Mouse (Mus musculus): ENCODE data around the gene Syngr2. TPM values are rescaled to one million over a fixed set of nuclear protein-coding genes. Genes with fewer than 3 reads are reported as not detected.
A peak's percentile ranks its signal among the peaks of the same experiment; 100 is the strongest.

The Syngr2 gene
- polyA plus RNA-seq, 1 experiment from 2014 or later: 85.7 TPM

- Histone ChIP-seq H3K27me3 (ENCODE audit: control insufficient read depth, insufficient read depth, low read length) (no peaks in the 10 kb centered on the region), H3K9me3 (ENCODE audit: control insufficient read depth, low read length) (no peaks in the 10 kb centered on the region), H3K9ac (ENCODE audit: low read depth, low read length) (no peak overlapping the region), H3K36me3 (ENCODE audit: control insufficient read depth, insufficient read depth, low read length) (peaks cover 35% of the 10 kb centered on the region), H3K27ac (ENCODE audit: low read depth, low read length) (0 out of 2 replicates have a peak overlapping the region, but pooled peaks have one; percentile 42), H3K4me3 (ENCODE audit: low read length) (no peak overlapping the region), H3K4me2 (replicated peaks; ENCODE audit: low read depth, low read length) (no peak overlapping the region), H3K4me1 (ENCODE audit: control insufficient read depth, insufficient read depth, low read length) (no peaks in the 10 kb centered on the region)
- 89% methylated on average over 7 of the region's 7 CpGs for WGBS
- ATAC-seq (ENCODE audit: low FRiP score, low TSS enrichment): no peak
Observed at GRCm38 (mm10) chr11:117769683-117770047, 39.8 kb upstream of the Syngr2 start.

GRCm38 (mm10) chr11:117770407-117770806 lies 39.1 kb upstream of the Syngr2 start:
- H3K4me3 ChIP-seq (ENCODE audit: low read length): no peak overlapping the region
- no peaks in the 10 kb centered on the region for H3K27me3 ChIP-seq (ENCODE audit: control insufficient read depth, insufficient read depth, low read length)
- H3K4me1 ChIP-seq (ENCODE audit: control insufficient read depth, insufficient read depth, low read length): no peaks in the 10 kb centered on the region
- ATAC-seq (ENCODE audit: low FRiP score, low TSS enrichment): no peak
- peaks cover 33% of the 10 kb centered on the region for H3K36me3 ChIP-seq (ENCODE audit: control insufficient read depth, insufficient read depth, low read length)
- H3K9me3 ChIP-seq (ENCODE audit: control insufficient read depth, low read length): no peaks in the 10 kb centered on the region
- 76% methylated on average over 10 of the region's 10 CpGs for WGBS
- H3K27ac ChIP-seq (ENCODE audit: low read depth, low read length): no peak overlapping the region
- no peak overlapping the region for H3K4me2 ChIP-seq (replicated peaks; ENCODE audit: low read depth, low read length)
- no peak overlapping the region for H3K9ac ChIP-seq (ENCODE audit: low read depth, low read length)

- Histone ChIP-seq H3K9ac (ENCODE audit: low read depth, low read length) (no peak overlapping the region), H3K9me3 (ENCODE audit: control insufficient read depth, low read length) (no peaks in the 10 kb centered on the region), H3K36me3 (ENCODE audit: control insufficient read depth, insufficient read depth, low read length) (peaks cover 37% of the 10 kb centered on the region), H3K4me3 (ENCODE audit: low read length) (no peak overlapping the region), H3K27ac (ENCODE audit: low read depth, low read length) (no peak overlapping the region), H3K27me3 (ENCODE audit: control insufficient read depth, insufficient read depth, low read length) (no peaks in the 10 kb centered on the region), H3K4me2 (replicated peaks; ENCODE audit: low read depth, low read length) (no peak overlapping the region), H3K4me1 (ENCODE audit: control insufficient read depth, insufficient read depth, low read length) (no peaks in the 10 kb centered on the region)
- ATAC-seq (ENCODE audit: low FRiP score, low TSS enrichment): no peak
- WGBS: 98% methylated on average over 7 of the region's 7 CpGs
Observed at GRCm38 (mm10) chr11:117772352-117772751, 37.1 kb upstream of the Syngr2 start.

- no peak overlapping the region for H3K27ac ChIP-seq (ENCODE audit: low read depth, low read length)
- no peak overlapping the region for H3K9ac ChIP-seq (ENCODE audit: low read depth, low read length)
- H3K4me2 ChIP-seq (replicated peaks; ENCODE audit: low read depth, low read length): no peak overlapping the region
- no peaks in the 10 kb centered on the region for H3K27me3 ChIP-seq (ENCODE audit: control insufficient read depth, insufficient read depth, low read length)
- no peak for ATAC-seq (ENCODE audit: low FRiP score, low TSS enrichment)
- H3K4me1 ChIP-seq (ENCODE audit: control insufficient read depth, insufficient read depth, low read length): peaks cover 16% of the 10 kb centered on the region
- peaks cover 39% of the 10 kb centered on the region for H3K36me3 ChIP-seq (ENCODE audit: control insufficient read depth, insufficient read depth, low read length)
- WGBS: 93% methylated on average over 10 of the region's 10 CpGs
- H3K4me3 ChIP-seq (ENCODE audit: low read length): no peak overlapping the region
- no peaks in the 10 kb centered on the region for H3K9me3 ChIP-seq (ENCODE audit: control insufficient read depth, low read length)
Observed at GRCm38 (mm10) chr11:117774925-117775324, 34.5 kb upstream of the Syngr2 start.

- H3K4me1 ChIP-seq (ENCODE audit: control insufficient read depth, insufficient read depth, low read length): peaks cover 22% of the 10 kb centered on the region
- no peak for ATAC-seq (ENCODE audit: low FRiP score, low TSS enrichment)
- WGBS: 91% methylated on average over 13 of the region's 13 CpGs
- H3K9me3 ChIP-seq (ENCODE audit: control insufficient read depth, low read length): no peaks in the 10 kb centered on the region
- no peak overlapping the region for H3K9ac ChIP-seq (ENCODE audit: low read depth, low read length)
- no peak overlapping the region for H3K4me3 ChIP-seq (ENCODE audit: low read length)
- H3K4me2 ChIP-seq (replicated peaks; ENCODE audit: low read depth, low read length): no peak overlapping the region
- no peak overlapping the region for H3K27ac ChIP-seq (ENCODE audit: low read depth, low read length)
- H3K27me3 ChIP-seq (ENCODE audit: control insufficient read depth, insufficient read depth, low read length): no peaks in the 10 kb centered on the region
- peaks cover 37% of the 10 kb centered on the region for H3K36me3 ChIP-seq (ENCODE audit: control insufficient read depth, insufficient read depth, low read length)
Observed at GRCm38 (mm10) chr11:117775540-117775939, 33.9 kb upstream of the Syngr2 start.

- no peak for ATAC-seq (ENCODE audit: low FRiP score, low TSS enrichment)
- Histone ChIP-seq H3K4me2 (replicated peaks; ENCODE audit: low read depth, low read length) (no peak overlapping the region), H3K27me3 (ENCODE audit: control insufficient read depth, insufficient read depth, low read length) (no peaks in the 10 kb centered on the region), H3K4me3 (ENCODE audit: low read length) (no peak overlapping the region), H3K36me3 (ENCODE audit: control insufficient read depth, insufficient read depth, low read length) (peaks cover 36% of the 10 kb centered on the region), H3K9ac (ENCODE audit: low read depth, low read length) (no peak overlapping the region), H3K27ac (ENCODE audit: low read depth, low read length) (no peak overlapping the region), H3K4me1 (ENCODE audit: control insufficient read depth, insufficient read depth, low read length) (peaks cover 28% of the 10 kb centered on the region), H3K9me3 (ENCODE audit: control insufficient read depth, low read length) (no peaks in the 10 kb centered on the region)
- WGBS: 91% methylated on average over 14 of the region's 14 CpGs
Observed at GRCm38 (mm10) chr11:117776085-117776792, 33.2 kb upstream of the Syngr2 start.

- WGBS: 87% methylated on average over 5 of the region's 5 CpGs
- no peak for ATAC-seq (ENCODE audit: low FRiP score, low TSS enrichment)
- Histone ChIP-seq H3K9me3 (ENCODE audit: control insufficient read depth, low read length) (no peaks in the 10 kb centered on the region), H3K27me3 (ENCODE audit: control insufficient read depth, insufficient read depth, low read length) (no peaks in the 10 kb centered on the region), H3K27ac (ENCODE audit: low read depth, low read length) (no peak overlapping the region), H3K4me1 (ENCODE audit: control insufficient read depth, insufficient read depth, low read length) (peaks cover 36% of the 10 kb centered on the region), H3K4me3 (ENCODE audit: low read length) (no peak overlapping the region), H3K4me2 (replicated peaks; ENCODE audit: low read depth, low read length) (no peak overlapping the region), H3K9ac (ENCODE audit: low read depth, low read length) (no peak overlapping the region), H3K36me3 (ENCODE audit: control insufficient read depth, insufficient read depth, low read length) (peaks cover 31% of the 10 kb centered on the region)
Observed at GRCm38 (mm10) chr11:117777111-117777510, 32.4 kb upstream of the Syngr2 start.

- H3K4me3 ChIP-seq (ENCODE audit: low read length): no peak overlapping the region
- peaks cover 26% of the 10 kb centered on the region for H3K36me3 ChIP-seq (ENCODE audit: control insufficient read depth, insufficient read depth, low read length)
- H3K4me1 ChIP-seq (ENCODE audit: control insufficient read depth, insufficient read depth, low read length): peaks cover 38% of the 10 kb centered on the region
- H3K9me3 ChIP-seq (ENCODE audit: control insufficient read depth, low read length): no peaks in the 10 kb centered on the region
- no peak overlapping the region for H3K27ac ChIP-seq (ENCODE audit: low read depth, low read length)
- WGBS: 95% methylated on average over 11 of the region's 11 CpGs
- no peak for ATAC-seq (ENCODE audit: low FRiP score, low TSS enrichment)
- no peak overlapping the region; the same call in 1 of the 2 replicates for H3K4me2 ChIP-seq (replicated peaks; ENCODE audit: low read depth, low read length)
- H3K27me3 ChIP-seq (ENCODE audit: control insufficient read depth, insufficient read depth, low read length): no peaks in the 10 kb centered on the region
- H3K9ac ChIP-seq (ENCODE audit: low read depth, low read length): no peak overlapping the region
Observed at GRCm38 (mm10) chr11:117778031-117778430, 31.4 kb upstream of the Syngr2 start.

GRCm38 (mm10) chr11:117778851-117779433 lies 30.5 kb upstream of the Syngr2 start:
- Histone ChIP-seq H3K4me2 (replicated peaks; ENCODE audit: low read depth, low read length) (peak overlapping the region; percentile 98), H3K36me3 (ENCODE audit: control insufficient read depth, insufficient read depth, low read length) (peaks cover 18% of the 10 kb centered on the region; the same call in 1 of the 2 replicates), H3K9ac (ENCODE audit: low read depth, low read length) (peak overlapping the region; percentile 75; the same call in 1 of the 2 replicates), H3K27me3 (ENCODE audit: control insufficient read depth, insufficient read depth, low read length) (no peaks in the 10 kb centered on the region), H3K27ac (ENCODE audit: low read depth, low read length) (peak overlapping the region; percentile 94), H3K4me1 (ENCODE audit: control insufficient read depth, insufficient read depth, low read length) (peaks cover 39% of the 10 kb centered on the region), H3K4me3 (ENCODE audit: low read length) (peak overlapping the region; percentile 59), H3K9me3 (ENCODE audit: control insufficient read depth, low read length) (no peaks in the 10 kb centered on the region)
- no peak for ATAC-seq (ENCODE audit: low FRiP score, low TSS enrichment)
- WGBS: 29% methylated on average over 12 of the region's 12 CpGs

All from kidney, embryonic 14.5 days (tissue).